Mouse (Mus musculus): Measurements from ENCODE around the gene Lancl3.
"Not testable (repeated sequence)": the region's sequence is repeated elsewhere in the genome, so short reads cannot be mapped to it uniquely, and the experiment has no call there.

The Lancl3 gene

DNA sequence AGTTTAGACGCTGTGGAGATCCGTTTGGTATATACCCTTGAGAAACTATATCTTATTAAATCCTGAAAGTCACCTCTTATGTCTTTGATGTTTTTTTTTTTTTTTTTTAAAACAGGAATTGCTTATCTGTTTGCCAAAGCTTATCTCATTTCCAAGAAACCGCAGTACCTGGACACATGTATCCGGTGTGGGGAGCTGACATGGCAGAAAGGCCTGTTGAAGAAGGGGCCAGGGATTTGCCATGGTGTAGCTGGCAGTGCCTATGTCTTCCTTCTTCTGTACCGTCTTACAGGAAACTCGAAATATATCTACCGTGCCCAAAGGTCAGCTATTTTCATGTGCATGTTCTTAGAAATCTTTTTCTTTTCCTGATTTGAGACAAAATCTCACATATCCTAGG, 58.1 kb downstream of the Lancl3 start:
- in situ Hi-C loops (cut with MboI; ENCODE audit: low sequenced_read_pairs) = no loop called here

DNA sequence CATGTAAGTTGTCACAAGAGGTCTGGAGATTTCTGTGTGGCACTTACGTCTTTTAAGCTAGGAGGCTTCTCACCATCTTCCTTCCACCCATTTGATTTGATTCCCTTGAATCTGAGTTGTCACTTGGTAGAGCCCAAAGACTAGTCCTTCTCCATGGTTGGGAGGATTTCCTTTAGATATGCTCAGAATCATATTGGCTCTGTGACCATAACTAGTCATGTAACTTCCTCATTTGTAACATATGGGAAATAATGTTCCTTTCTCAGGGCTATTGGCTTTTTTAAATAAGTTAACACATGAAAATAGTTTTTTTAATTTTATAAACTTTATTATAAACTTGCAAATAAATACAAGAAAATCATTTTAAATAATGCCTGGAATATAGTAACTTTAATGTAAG, 59.6 kb downstream of the Lancl3 start:
- in situ Hi-C loops (cut with MboI; ENCODE audit: low sequenced_read_pairs) = no loop called here

- in situ Hi-C loops (cut with MboI; ENCODE audit: low sequenced_read_pairs) = no loop called here
Observed at GRCm38 (mm10) chrX:9271112-9271511, 71.4 kb downstream of the Lancl3 start.

GRCm38 (mm10) chrX:9271947-9272459, 72.3 kb downstream of the Lancl3 start:
- in situ Hi-C loops (cut with MboI; ENCODE audit: low sequenced_read_pairs) = no loop called here

- in situ Hi-C loops (cut with MboI; ENCODE audit: low sequenced_read_pairs) = no loop called here
Observed at GRCm38 (mm10) chrX:9272460-9273361, 73.0 kb downstream of the Lancl3 start, which contains the start of gene Xk. Gene Xk, plus strand, starts transcription at chrX:9272756.

GRCm38 (mm10) chrX:9273377-9274002, 73.8 kb downstream of the Lancl3 start:
- in situ Hi-C loops (cut with MboI; ENCODE audit: low sequenced_read_pairs) = no loop called here

- in situ Hi-C loops (cut with MboI; ENCODE audit: low sequenced_read_pairs) = no loop called here
Observed at GRCm38 (mm10) chrX:9274321-9274720, 74.6 kb downstream of the Lancl3 start.

GRCm38 (mm10) chrX:9283464-9283863, 83.8 kb downstream of the Lancl3 start, which contains the start of gene H2al1m:
Gene H2al1m, plus strand, starts transcription at chrX:9283764.
- in situ Hi-C loops (cut with MboI; ENCODE audit: low sequenced_read_pairs) = not testable (repeated sequence)

- in situ Hi-C loops (cut with MboI; ENCODE audit: low sequenced_read_pairs) = not testable (repeated sequence)
Observed at GRCm38 (mm10) chrX:9293140-9293829, 93.6 kb downstream of the Lancl3 start.

DNA sequence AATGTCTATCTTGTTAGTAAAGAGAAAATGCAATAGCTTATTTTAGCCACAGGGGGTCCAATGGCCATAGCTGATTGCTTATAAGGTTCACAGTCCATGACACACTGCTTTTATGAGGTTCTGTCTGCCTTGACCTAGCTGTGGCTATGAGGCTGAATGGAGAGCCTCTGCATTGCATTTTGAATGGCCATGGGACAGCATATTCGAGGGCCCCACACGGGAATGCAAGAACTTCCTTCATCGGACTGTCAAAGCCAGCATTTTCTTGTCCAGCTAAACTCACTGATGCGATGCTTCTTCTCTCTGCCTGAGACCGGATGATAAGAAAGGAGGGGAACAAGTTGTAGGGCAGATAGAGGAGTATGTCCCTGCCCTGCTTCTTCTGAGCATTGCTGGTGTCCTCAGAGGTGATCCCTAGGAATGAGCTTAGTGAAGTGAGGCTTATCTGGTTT, 98.7 kb downstream of the Lancl3 start:
- in situ Hi-C loops (cut with MboI; ENCODE audit: low sequenced_read_pairs) = no loop called here

DNA sequence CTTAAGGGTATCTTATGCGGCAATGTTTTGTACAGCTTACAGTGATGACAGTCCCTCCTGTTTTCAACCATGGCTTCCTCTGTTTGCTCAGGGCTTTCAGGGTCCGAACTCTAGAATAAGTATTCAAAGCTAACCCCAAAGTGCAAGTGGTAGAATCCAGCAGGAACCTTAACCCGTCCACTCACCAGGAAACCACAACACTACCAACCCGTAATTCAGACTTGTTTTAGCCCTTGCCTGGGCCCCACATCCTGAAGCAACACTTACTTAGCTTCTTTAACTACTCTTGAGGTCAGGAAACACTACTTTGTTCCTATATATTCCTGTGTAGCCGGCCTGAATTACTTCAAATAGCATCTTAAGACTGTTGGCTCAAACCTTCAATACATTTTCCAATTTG, 103.1 kb downstream of the Lancl3 start:
- in situ Hi-C loops (cut with MboI; ENCODE audit: low sequenced_read_pairs) = no loop called here

- in situ Hi-C loops (cut with MboI; ENCODE audit: low sequenced_read_pairs) = no loop called here
Observed at GRCm38 (mm10) chrX:9303455-9303854, 103.8 kb downstream of the Lancl3 start.

DNA sequence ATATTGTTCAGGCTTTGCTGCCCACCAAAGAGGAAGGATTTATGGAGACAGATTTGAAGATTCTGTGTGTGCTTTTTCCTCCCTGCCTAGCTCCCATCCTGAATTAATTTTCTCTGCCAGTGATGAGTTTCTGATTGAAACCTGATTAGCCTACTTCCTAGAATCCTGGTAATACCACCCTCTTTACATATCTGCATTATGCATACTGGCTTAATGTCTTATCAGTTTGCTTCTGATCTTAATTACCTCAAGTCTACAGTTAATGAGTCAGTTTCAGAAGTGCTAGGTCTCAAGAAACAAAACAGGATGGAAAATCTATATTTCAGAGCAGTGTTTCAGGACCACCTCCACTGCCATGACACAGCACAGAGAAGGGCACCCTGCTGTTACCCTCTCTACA, 116.8 kb downstream of the Lancl3 start:
- in situ Hi-C loops (cut with MboI; ENCODE audit: low sequenced_read_pairs) = not testable (repeated sequence)
